Mouse (Mus musculus) kidney, embryonic 15.5 days (tissue): ENCODE measurements around the gene Trim2. TPM values are rescaled to one million over a fixed set of nuclear protein-coding genes. Genes with fewer than 3 reads are reported as not detected.

Experiments used
- ATAC-seq: fragments of 200-750 bp; cut with Nextera tagmentation; replicated peaks from 2 replicates; pipeline ENCODE4 v1.8.0; 2017; ENCODE audit warnings: moderate TSS enrichment; ENCODE audit not compliant: low FRiP score
- H3K27ac ChIP-seq: fragments of 300-500 bp; sonication (generic); 2 replicates; pipeline ENCODE4 v1.5.1; 2015; ENCODE audit warnings: mild to moderate bottlenecking, inconsistent platforms
- H3K27me3 ChIP-seq: fragments of 300-500 bp; sonication (generic); 2 replicates; pipeline ENCODE4 v1.6.1; 2015; ENCODE audit warnings: inconsistent platforms
- H3K36me3 ChIP-seq: fragments of 300-500 bp; sonication (generic); 2 replicates; pipeline ENCODE4 v1.6.1; 2015; ENCODE audit warnings: inconsistent platforms
- H3K4me1 ChIP-seq: fragments of 300-500 bp; sonication (generic); 2 replicates; pipeline ENCODE4 v1.6.1; 2015; ENCODE audit warnings: inconsistent platforms
- H3K4me2 ChIP-seq: fragments of 300-500 bp; sonication (generic); 2 replicates; pipeline ENCODE4 v1.6.1; 2015; ENCODE audit warnings: moderate library complexity, mild to moderate bottlenecking, inconsistent platforms
- H3K4me3 ChIP-seq: fragments of 300-500 bp; sonication (generic); replicated peaks from 2 replicates; pipeline ENCODE4 v1.5.1; 2015; ENCODE audit warnings: mild to moderate bottlenecking, inconsistent platforms
- H3K9ac ChIP-seq: fragments of 300-500 bp; sonication (generic); 2 replicates; pipeline ENCODE4 v1.6.1; 2015; ENCODE audit warnings: mild to moderate bottlenecking, inconsistent platforms
- H3K9me3 ChIP-seq: fragments of 300-500 bp; sonication (generic); replicated peaks from 2 replicates; pipeline ENCODE4 v1.6.1; 2016; ENCODE audit warnings: inconsistent platforms
- WGBS: fragments of 180-500 bp; shearing (Covaris S2); methylation state at CpG from one replicate; pipeline ENCODE4 v1.1.7; 2015; ENCODE audit warnings: mixed read lengths; 5-methylcytosine and 5-hydroxymethylcytosine counted together
- polyA plus RNA-seq: library from polyadenylated mRNA; unstranded; fragments of >200 nt; fragmentation: Nextera tagmentation; extraction: Ambion mirVana; gene quantifications from 2 replicates; pipeline ENCODE4 v1.2.1, GENCODE M21; 2015

Trim2 gene
- polyA plus RNA-seq, 1 experiment from 2014 or later = 27.8 TPM

DNA sequence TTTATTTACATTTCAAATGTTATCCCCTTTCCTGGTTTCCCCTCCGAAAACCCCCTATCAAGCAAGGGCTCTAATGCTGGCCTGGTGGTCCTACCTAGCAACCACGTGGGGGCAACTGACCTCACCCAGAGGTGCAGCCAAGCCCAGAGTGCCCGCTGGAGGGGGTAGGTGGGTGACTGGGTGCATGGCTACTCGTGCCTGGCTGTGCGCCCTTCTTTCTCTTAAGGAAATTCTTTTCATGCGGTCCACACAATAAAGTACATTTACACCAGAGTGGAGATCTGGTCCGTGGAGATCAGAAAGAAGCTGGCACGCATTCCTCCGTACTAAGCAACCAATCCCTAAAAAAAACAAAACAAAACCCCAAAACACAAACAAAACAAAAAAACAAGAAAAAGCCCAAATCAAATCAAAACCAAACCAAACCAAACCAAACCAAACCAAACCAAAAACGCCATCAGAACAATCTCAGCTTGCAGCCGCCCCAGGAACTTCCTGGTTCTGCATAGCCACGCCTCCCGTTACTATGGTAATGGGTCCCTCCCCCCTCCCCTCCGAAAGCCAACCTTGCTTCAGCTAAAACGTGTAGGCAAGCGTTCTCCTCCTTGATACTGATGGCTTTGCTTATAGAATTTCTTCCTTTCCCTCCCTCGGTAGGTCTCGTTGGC lies 78.3 kb downstream of the Trim2 start:
- H3K27me3 ChIP-seq = no peaks in the 10 kb centered on the region
- no peaks in the 10 kb centered on the region for H3K36me3 ChIP-seq
- no peaks in the 10 kb centered on the region for H3K9me3 ChIP-seq
- peak overlapping the region; percentile 36; the same call in 1 of the 2 replicates for H3K9ac ChIP-seq
- peak overlapping the region; percentile 51 for H3K4me3 ChIP-seq
- H3K27ac ChIP-seq = peak overlapping the region; percentile 90
- H3K4me2 ChIP-seq = peak overlapping the region; percentile 86
- H3K4me1 ChIP-seq = peaks cover 22% of the 10 kb centered on the region
- under 1% methylated on average over 18 of the region's 18 CpGs for WGBS
- ATAC-seq = peak; percentile 86

DNA sequence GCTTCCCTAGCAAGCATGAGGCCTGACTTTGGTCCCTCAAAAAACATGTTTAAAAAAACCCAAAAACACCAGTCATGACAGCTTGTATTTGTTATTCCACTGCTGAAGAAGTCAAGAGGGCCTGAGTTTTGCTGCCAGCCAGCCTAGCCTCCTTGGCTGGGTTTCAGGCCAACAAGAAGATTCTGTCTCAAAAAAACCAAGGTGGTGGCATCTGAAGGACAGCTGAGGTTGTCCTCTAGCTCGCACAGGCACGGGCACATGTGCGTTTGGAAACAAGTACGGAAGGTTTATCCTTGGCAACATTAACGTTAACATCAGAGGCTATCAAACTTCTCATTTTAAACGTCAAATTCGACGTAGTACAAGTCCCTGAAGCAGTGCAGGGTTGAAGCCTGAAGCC lies 79.0 kb downstream of the Trim2 start:
- Histone ChIP-seq H3K4me2 (peak overlapping the region; percentile 86; the same call in 1 of the 2 replicates), H3K36me3 (no peaks in the 10 kb centered on the region), H3K9me3 (no peaks in the 10 kb centered on the region), H3K4me3 (no peak overlapping the region), H3K27me3 (no peaks in the 10 kb centered on the region), H3K27ac (0 out of 2 replicates have a peak overlapping the region, but pooled peaks have one; percentile 30), H3K9ac (no peak overlapping the region), H3K4me1 (peaks cover 22% of the 10 kb centered on the region)
- ATAC-seq = no peak
- WGBS = 50% methylated on average over 8 of the region's 8 CpGs

DNA sequence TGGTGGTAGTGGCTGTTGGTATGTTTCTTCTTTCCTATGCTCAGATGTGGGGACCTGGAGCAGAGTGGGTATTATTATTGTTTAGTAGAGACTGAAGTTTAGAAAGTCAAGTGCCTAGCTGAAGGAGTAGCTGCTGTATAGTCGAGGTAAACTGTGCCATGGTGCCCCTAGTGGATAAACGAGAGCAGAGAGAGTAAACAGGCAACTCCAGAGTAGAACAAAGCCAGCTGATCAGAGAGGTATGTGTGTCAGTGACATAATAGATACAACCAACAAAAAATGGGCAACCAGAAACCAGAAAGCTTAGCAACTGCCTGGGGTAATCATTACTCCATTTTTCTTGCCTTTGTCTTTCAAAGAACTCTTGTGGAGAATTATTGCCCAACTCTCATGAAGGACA lies 81.7 kb downstream of the Trim2 start:
- no peaks in the 10 kb centered on the region for H3K36me3 ChIP-seq
- H3K27ac ChIP-seq = no peak overlapping the region
- no peak overlapping the region for H3K4me2 ChIP-seq
- H3K27me3 ChIP-seq = no peaks in the 10 kb centered on the region
- H3K4me1 ChIP-seq = peaks cover 21% of the 10 kb centered on the region
- no peak overlapping the region for H3K4me3 ChIP-seq
- 25% methylated on average over 2 of the region's 2 CpGs for WGBS
- no peaks in the 10 kb centered on the region for H3K9me3 ChIP-seq
- no peak for ATAC-seq
- no peak overlapping the region for H3K9ac ChIP-seq

DNA sequence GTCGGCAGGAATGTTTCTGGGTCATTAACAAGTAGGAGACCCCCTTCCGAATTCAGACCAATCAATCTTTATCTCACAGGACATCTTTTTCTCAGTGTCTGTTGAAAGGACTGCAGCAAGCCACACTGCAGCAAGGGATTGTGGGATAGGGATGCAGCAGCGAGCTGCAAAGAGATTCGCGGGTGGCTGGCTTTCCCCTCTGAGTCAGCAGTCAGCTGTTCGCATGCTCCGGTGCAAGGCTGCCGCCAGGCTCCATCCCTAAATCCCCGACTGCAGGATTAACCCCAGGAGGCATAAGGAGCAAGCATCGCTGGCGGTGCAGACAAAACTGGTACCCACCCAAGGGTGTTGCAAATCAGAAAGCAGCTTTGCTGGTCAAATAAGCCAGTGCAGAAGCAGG lies 85.9 kb downstream of the Trim2 start:
- H3K9ac ChIP-seq = peak overlapping the region; percentile 40
- peak overlapping the region; percentile 67 for H3K4me2 ChIP-seq
- no peaks in the 10 kb centered on the region; the same call in 1 of the 2 replicates for H3K27me3 ChIP-seq
- peak overlapping the region; percentile 38; the same call in 1 of the 2 replicates for H3K27ac ChIP-seq
- peaks cover 26% of the 10 kb centered on the region for H3K4me1 ChIP-seq
- H3K36me3 ChIP-seq = no peaks in the 10 kb centered on the region
- H3K9me3 ChIP-seq = no peaks in the 10 kb centered on the region
- peak; percentile 65 for ATAC-seq
- peak overlapping the region; percentile 49 for H3K4me3 ChIP-seq
- 0% methylated on average over 11 of the region's 11 CpGs for WGBS

DNA sequence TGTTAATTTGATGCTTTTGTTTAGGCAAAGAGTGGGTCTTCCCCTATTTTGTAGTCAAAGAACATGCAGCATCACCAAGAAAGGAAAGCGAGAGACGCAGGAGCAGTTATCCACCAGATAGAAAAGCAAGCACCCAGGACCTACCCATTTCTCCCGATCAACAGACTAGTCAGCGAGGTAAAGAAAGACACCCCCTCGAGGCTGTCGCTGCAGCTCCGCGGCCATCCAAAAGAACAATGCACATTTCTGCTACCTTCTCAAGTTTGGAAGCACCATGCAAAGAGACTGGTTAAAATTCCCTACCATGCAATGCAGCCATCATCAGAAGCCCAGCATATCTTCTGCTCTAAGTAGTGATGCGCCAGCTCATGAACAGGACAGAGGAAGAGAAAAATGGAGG lies 86.4 kb downstream of the Trim2 start:
- Histone ChIP-seq H3K27me3 (no peaks in the 10 kb centered on the region; the same call in 1 of the 2 replicates), H3K27ac (peak overlapping the region; percentile 38), H3K36me3 (no peaks in the 10 kb centered on the region), H3K4me2 (peak overlapping the region; percentile 67), H3K9ac (peak overlapping the region; percentile 40), H3K4me3 (peak overlapping the region; percentile 49), H3K9me3 (no peaks in the 10 kb centered on the region), H3K4me1 (peaks cover 26% of the 10 kb centered on the region)
- ATAC-seq = 0 out of 2 replicates have a peak, but pooled peaks have one; percentile 5
- WGBS = under 1% methylated on average over 9 of the region's 9 CpGs

DNA sequence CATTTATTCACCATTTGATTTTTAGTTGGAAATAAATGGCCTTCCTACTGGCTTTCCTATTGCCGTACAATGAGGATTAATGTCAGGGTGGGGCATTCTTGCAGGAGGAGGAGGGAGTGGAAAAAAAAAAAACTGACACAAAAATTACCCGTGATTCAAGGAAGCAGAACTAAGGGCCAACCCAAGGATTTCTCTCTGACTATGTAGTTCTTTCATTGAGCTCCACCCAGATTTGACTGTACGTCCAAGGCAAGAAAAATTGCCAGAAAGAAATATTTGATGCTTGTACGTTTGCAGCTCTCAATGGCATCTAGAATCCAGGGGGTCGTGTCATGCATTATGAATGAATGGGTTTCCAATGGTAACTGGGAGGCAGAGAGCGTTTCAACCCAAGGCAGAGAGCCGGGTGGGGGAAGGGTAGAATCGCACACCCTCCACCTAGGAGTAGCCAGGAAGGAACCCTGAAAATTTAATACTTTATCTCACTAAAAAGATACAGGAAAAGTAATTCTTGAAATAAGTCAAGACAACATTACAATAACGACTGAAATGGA lies 86.9 kb downstream of the Trim2 start:
- H3K9ac ChIP-seq = no peak overlapping the region; the same call in 1 of the 2 replicates
- WGBS = 9% methylated on average over 9 of the region's 9 CpGs
- 0 out of 2 replicates have a peak, but pooled peaks have one; percentile 40 for ATAC-seq

DNA sequence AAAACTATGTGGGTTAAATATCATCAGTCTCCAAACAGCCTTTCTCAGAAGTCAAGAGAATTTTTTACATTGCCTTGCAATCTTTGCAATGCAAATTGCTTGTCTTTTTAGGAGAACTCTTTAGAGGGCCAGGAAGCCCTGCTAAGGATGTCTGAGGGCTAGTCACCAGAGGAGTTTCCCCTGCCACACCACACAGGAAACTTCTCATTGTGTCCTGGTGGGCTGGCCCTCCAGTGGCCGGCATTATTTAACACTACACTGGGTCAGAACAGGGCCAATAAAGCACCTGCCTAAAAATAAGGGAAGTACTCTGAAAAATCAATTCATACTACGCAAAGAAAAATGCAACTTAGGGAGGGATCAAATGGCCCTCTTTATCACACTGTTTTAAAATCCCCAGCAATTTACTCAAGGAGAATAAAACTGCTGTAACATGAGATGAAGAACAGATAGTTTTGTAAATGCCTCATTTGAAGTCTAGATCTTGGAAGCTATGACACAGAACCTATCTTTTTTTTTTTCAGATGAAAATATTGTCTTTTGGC lies 87.4 kb downstream of the Trim2 start:
- Histone ChIP-seq H3K9me3 (no peaks in the 10 kb centered on the region), H3K9ac (no peak overlapping the region), H3K36me3 (no peaks in the 10 kb centered on the region), H3K27me3 (no peaks in the 10 kb centered on the region; the same call in 1 of the 2 replicates), H3K4me1 (peaks cover 26% of the 10 kb centered on the region), H3K4me3 (no peak overlapping the region; the same call in 1 of the 2 replicates), H3K4me2 (peak overlapping the region; percentile 67; the same call in 1 of the 2 replicates), H3K27ac (no peak overlapping the region)
- no peak for ATAC-seq
- WGBS = 29% methylated on average over 2 of the region's 2 CpGs

More for the DNA sequence above, 86.9 kb downstream of the Trim2 start:
- no peaks in the 10 kb centered on the region for H3K9me3 ChIP-seq
- H3K36me3 ChIP-seq = no peaks in the 10 kb centered on the region
- peak overlapping the region; percentile 49 for H3K4me3 ChIP-seq
- no peak overlapping the region; the same call in 1 of the 2 replicates for H3K27ac ChIP-seq
- H3K4me2 ChIP-seq = peak overlapping the region; percentile 67
- H3K27me3 ChIP-seq = no peaks in the 10 kb centered on the region; the same call in 1 of the 2 replicates
- peaks cover 26% of the 10 kb centered on the region for H3K4me1 ChIP-seq

DNA sequence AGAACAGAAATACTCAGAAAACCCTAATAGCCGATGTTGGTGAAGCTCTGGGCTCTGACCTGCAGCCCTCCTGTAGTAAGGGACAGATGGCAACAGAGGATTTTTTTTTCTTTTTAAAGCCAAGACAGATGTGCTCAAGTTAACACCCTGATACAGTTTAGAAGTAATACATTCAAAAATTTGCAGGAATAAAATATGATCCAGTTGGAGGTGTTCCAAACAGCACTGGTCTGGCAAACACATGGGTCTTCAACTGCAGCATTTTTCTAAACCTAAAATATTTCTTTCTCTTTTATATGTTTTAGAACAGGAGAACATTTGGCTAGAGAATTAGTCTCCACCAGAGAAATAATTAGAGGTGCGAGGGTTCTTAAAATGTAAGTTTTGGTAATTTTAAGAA lies 88.2 kb downstream of the Trim2 start:
- H3K9me3 ChIP-seq = no peaks in the 10 kb centered on the region
- no peaks in the 10 kb centered on the region; the same call in 1 of the 2 replicates for H3K27me3 ChIP-seq
- WGBS = 58% methylated on average over 2 of the region's 2 CpGs
- H3K4me2 ChIP-seq = no peak overlapping the region
- H3K4me1 ChIP-seq = peaks cover 26% of the 10 kb centered on the region
- ATAC-seq = no peak
- no peak overlapping the region for H3K9ac ChIP-seq
- H3K36me3 ChIP-seq = no peaks in the 10 kb centered on the region
- H3K27ac ChIP-seq = no peak overlapping the region
- H3K4me3 ChIP-seq = no peak overlapping the region

DNA sequence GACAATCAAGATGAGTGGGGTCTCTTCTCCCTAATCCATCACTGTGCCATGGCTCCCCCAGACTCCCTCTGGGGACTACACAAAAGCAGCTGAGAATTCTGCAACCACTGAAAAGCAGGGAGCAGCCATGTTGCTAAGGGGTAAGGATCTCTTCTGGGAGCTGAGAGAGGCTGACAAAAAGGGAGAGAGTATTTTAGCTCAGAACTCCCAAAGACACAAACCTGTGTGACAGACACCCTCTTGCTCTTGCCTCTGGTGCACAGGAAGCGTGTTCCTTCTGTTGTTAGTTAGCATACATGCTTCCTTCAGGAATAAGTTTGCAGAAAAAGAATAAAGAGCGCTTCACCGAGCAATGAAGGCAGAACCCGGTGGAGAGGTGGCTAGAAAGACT lies 88.7 kb downstream of the Trim2 start:
- no peaks in the 10 kb centered on the region for H3K9me3 ChIP-seq
- H3K9ac ChIP-seq = no peak overlapping the region
- WGBS = 61% methylated on average over 4 of the region's 4 CpGs

DNA sequence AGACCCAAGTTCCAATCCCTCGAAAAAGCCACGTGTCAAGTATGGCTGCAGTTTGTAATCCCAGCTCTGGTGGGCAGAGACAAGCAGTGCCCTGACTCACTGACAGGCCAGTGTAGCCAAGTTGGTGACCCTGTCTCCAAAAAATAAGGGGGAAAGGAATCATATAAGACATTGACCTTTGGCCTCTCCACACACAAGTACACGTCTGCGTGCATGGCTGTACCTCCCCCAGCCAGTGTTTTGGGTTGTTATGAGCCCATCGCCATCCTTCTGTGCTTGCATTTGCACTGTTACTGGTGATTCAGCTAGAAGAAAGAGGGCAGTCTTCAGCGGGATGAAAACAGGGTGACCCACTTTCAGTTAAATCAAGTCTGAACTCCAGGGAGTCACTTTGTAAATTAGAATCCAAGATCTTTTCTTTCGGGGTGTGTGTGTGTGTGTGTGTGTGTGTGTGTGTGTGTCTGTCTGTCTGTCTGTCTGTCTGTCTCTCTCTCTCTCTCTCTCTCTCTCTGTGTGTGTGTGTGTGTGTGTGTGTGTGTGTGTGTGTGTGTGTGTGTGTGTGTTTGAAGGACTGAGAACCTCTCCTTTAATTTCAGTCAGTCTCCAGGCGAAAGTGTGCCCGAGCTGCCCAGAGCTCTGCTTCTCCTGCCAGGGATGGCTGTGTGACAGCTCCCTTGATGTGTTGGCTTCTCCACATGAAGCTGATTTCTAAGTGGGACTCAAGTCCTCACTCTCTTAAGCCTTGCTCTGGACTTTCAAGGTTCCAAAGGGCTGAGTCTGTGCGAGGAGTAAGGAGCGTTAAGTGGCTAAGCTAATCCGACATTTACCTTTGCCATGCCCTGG lies 89.3 kb downstream of the Trim2 start:
- Histone ChIP-seq H3K9ac (no peak overlapping the region), H3K4me1 (peaks cover 26% of the 10 kb centered on the region), H3K9me3 (no peaks in the 10 kb centered on the region), H3K27ac (no peak overlapping the region), H3K36me3 (no peaks in the 10 kb centered on the region), H3K27me3 (no peaks in the 10 kb centered on the region; the same call in 1 of the 2 replicates), H3K4me3 (no peak overlapping the region), H3K4me2 (no peak overlapping the region)
- 68% methylated on average over 12 of the region's 12 CpGs for whole genome bisulfite sequencing
- ATAC-seq = no peak

More for the DNA sequence above, 88.7 kb downstream of the Trim2 start:
- ATAC-seq = no peak
- Histone ChIP-seq H3K27ac (no peak overlapping the region), H3K4me1 (peaks cover 26% of the 10 kb centered on the region), H3K4me2 (no peak overlapping the region), H3K36me3 (no peaks in the 10 kb centered on the region), H3K4me3 (no peak overlapping the region), H3K27me3 (no peaks in the 10 kb centered on the region; the same call in 1 of the 2 replicates)

DNA sequence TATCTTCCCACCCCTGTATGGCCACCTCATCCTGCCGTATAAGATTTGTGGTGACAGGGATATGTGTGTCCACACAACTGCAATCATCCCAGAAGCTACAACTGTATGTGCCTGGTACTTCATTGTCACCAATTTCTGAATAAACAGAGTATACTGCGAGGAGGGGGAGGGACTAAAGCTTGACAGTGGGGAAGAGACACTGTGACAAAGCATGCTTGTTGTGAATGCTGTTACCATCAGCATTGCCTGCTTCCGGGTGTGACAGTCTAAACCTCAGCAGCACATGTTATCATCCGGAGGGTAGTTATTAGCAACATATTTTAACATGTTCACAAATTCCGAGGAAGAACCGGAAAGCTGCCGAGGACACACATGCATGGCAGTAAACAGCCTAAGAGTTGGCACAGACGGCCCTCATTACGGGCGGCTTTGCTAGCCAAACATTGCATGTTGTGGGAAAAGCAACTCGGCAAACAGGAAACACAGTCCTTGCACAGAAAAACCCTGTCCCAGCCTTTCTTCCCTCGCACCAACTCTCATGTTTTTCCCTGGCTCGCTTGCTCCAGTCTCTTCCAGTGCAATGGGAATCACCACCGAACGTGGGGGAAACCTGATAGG lies 90.8 kb downstream of the Trim2 start:
- no peak for ATAC-seq
- H3K27me3 ChIP-seq = no peaks in the 10 kb centered on the region; the same call in 1 of the 2 replicates
- H3K4me2 ChIP-seq = no peak overlapping the region
- no peaks in the 10 kb centered on the region for H3K36me3 ChIP-seq
- no peak overlapping the region for H3K27ac ChIP-seq
- H3K9ac ChIP-seq = no peak overlapping the region
- H3K9me3 ChIP-seq = no peaks in the 10 kb centered on the region
- no peak overlapping the region for H3K4me3 ChIP-seq
- peaks cover 27% of the 10 kb centered on the region for H3K4me1 ChIP-seq
- WGBS = 71% methylated on average over 15 of the region's 15 CpGs
